Mouse (Mus musculus) ES-Bruce4 (cell line): ENCODE results near the gene Ap5m1.

ENCODE experiments used
- CTCF ChIP-seq: IDR thresholded peaks from one replicate; pipeline ENCODE4 v1.8.1; 2011; ENCODE audit warnings: low read depth, low read length
- POLR2A ChIP-seq: IDR thresholded peaks from one replicate; pipeline ENCODE4 v1.8.1; 2011; ENCODE audit warnings: low read length; ENCODE audit not compliant: insufficient read depth

- TF ChIP-seq POLR2A (no peak), CTCF (no peak)
Measured at GRCm38 (mm10) chr14:49132391-49132790, 66.5 kb downstream of the Ap5m1 start.
